Mouse (Mus musculus): Measurements from ENCODE around the gene Mtch1. TPM values are rescaled to one million over a fixed set of nuclear protein-coding genes. Genes with fewer than 3 reads are reported as not detected.

The Mtch1 gene
- total RNA-seq, 2 experiments from 2014 or later, result 107 to 128 TPM

Other genes starting within 250 kb of the Mtch1 start
- gene Rab44, start 233.8 kb downstream of the Mtch1 start, total RNA-seq (2015), result 52.2 and 62.4 TPM in 2 replicates
- 104 and 105 TPM in 2 replicates for gene Rab44, start 233.8 kb downstream of the Mtch1 start, total RNA-seq (2017)
- 0.25 TPM in 1 of 2 replicates, not detected in the other for gene Cpne5, start 109.8 kb downstream of the Mtch1 start, total RNA-seq (2015)
- gene Cpne5, start 109.8 kb downstream of the Mtch1 start, total RNA-seq (2017), result not detected in 2 replicates
- 37.5 and 39.4 TPM in 2 replicates for gene Ppil1, start 83.7 kb downstream of the Mtch1 start, total RNA-seq (2015)
- gene Ppil1, start 83.7 kb downstream of the Mtch1 start, total RNA-seq (2017), result 53.6 and 57.3 TPM in 2 replicates
- 65.8 and 70.1 TPM in 2 replicates for gene BC004004, start 79.1 kb downstream of the Mtch1 start, total RNA-seq (2015)
- gene BC004004, start 79.1 kb downstream of the Mtch1 start, total RNA-seq (2017), result 81.0 and 89.2 TPM in 2 replicates
- gene Pi16, start 30.3 kb downstream of the Mtch1 start, total RNA-seq (2015), result 32.6 and 44.2 TPM in 2 replicates
- gene Pi16, start 30.3 kb downstream of the Mtch1 start, total RNA-seq (2017), result 59.2 and 64.7 TPM in 2 replicates
- gene Fgd2, start 13.0 kb upstream of the Mtch1 start, total RNA-seq (2015), result 44.8 and 47.7 TPM in 2 replicates
- gene Fgd2, start 13.0 kb upstream of the Mtch1 start, total RNA-seq (2017), result 45.5 and 48.0 TPM in 2 replicates
- 65.2 and 66.9 TPM in 2 replicates for gene Pim1, start 142.8 kb upstream of the Mtch1 start, total RNA-seq (2015)
- 155 and 168 TPM in 2 replicates for gene Pim1, start 142.8 kb upstream of the Mtch1 start, total RNA-seq (2017)
- gene Gm17657, start 201.7 kb upstream of the Mtch1 start, total RNA-seq (2015), result not detected in 2 replicates
- gene Gm17657, start 201.7 kb upstream of the Mtch1 start, total RNA-seq (2017), result not detected in 2 replicates
- gene Tbc1d22b, start 201.9 kb upstream of the Mtch1 start, total RNA-seq (2015), result 11.3 and 11.5 TPM in 2 replicates
- gene Tbc1d22b, start 201.9 kb upstream of the Mtch1 start, total RNA-seq (2017), result 4.9 and 6.8 TPM in 2 replicates
- gene Tmem217, start 204.5 kb upstream of the Mtch1 start, total RNA-seq (2015), result not detected in 2 replicates
- gene Tmem217, start 204.5 kb upstream of the Mtch1 start, total RNA-seq (2017), result 0.18 and 0.65 TPM in 2 replicates

Data from megakaryocyte, adult 5-6 weeks (primary cell).